Mouse (Mus musculus): Measurements from ENCODE around the gene Fbxo31. TPM values are rescaled to one million over a fixed set of nuclear protein-coding genes. Genes with fewer than 3 reads are reported as not detected.

The Fbxo31 gene
- polyA plus RNA-seq, 1 experiment from 2014 or later = 12.9 TPM

DNA sequence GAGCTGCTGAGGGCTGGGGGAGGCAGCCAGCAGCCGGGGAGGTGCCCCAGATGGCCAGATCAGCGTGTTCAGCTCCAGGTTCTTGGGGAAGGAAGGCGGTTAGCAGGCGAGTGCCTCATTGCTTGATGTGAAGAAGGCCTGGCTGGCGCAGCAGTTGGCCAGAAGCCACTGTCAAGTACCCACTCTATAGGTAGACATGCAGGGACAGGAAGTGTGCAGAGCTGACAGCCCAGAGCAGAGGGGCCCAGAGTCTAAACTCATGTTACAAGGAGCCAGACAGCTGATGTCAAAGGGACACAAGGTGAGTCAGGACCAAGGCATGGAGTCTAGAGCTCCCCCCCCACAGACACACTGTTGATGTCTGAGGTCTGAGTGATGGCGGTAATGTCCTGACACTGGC, 28.6 kb downstream of the Fbxo31 start:
- no peak overlapping the region for H3K27ac ChIP-seq (ENCODE audit: low read length)
- no peaks in the 10 kb centered on the region for H3K27me3 ChIP-seq (ENCODE audit: control insufficient read depth, insufficient read depth, low read depth, low read length)
- no peaks in the 10 kb centered on the region for H3K4me1 ChIP-seq (replicated peaks; ENCODE audit: control insufficient read depth, insufficient read depth, low read length)
- H3K4me2 ChIP-seq (ENCODE audit: low read depth, low read length) = no peak overlapping the region
- ATAC-seq (ENCODE audit: low read depth) = peak; percentile 36; the same call in 1 of the 2 replicates
- WGBS = 66% methylated on average over 6 of the region's 6 CpGs
- H3K9me3 ChIP-seq (ENCODE audit: control insufficient read depth, low read length) = no peaks in the 10 kb centered on the region
- peaks cover 27% of the 10 kb centered on the region for H3K36me3 ChIP-seq (ENCODE audit: control insufficient read depth, insufficient read depth, low read length)
- H3K9ac ChIP-seq (ENCODE audit: low read length) = no peak overlapping the region
- H3K4me3 ChIP-seq (ENCODE audit: low read length) = no peak overlapping the region

DNA sequence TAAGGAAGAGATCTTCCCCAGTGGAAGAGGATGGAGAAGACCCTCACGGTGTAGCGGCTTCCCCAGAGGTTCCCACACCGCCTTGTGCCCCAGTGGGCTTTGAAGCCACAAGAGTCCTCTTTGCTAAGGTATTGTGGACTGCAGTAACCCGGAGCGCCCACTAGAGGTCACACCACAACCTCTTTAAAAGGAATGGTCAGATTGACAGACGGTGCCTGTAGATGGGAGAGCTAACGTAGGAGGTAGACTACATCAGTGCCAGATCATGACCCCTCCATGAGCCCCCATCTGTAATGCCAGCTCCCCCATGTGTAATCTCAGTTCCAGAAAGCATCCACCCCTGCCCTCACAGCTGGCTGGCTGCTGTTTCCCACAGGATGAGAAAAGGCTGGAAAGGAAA, 31.5 kb downstream of the Fbxo31 start:
- WGBS = 5% methylated on average over 7 of the region's 7 CpGs
- Histone ChIP-seq H3K4me3 (ENCODE audit: low read length) (no peak overlapping the region), H3K4me2 (ENCODE audit: low read depth, low read length) (no peak overlapping the region), H3K27me3 (ENCODE audit: control insufficient read depth, insufficient read depth, low read depth, low read length) (no peaks in the 10 kb centered on the region), H3K4me1 (replicated peaks; ENCODE audit: control insufficient read depth, insufficient read depth, low read length) (no peaks in the 10 kb centered on the region), H3K9me3 (ENCODE audit: control insufficient read depth, low read length) (no peaks in the 10 kb centered on the region), H3K27ac (ENCODE audit: low read length) (no peak overlapping the region), H3K9ac (ENCODE audit: low read length) (no peak overlapping the region), H3K36me3 (ENCODE audit: control insufficient read depth, insufficient read depth, low read length) (peaks cover 6% of the 10 kb centered on the region)
- peak; percentile 21 for ATAC-seq (ENCODE audit: low read depth)

DNA sequence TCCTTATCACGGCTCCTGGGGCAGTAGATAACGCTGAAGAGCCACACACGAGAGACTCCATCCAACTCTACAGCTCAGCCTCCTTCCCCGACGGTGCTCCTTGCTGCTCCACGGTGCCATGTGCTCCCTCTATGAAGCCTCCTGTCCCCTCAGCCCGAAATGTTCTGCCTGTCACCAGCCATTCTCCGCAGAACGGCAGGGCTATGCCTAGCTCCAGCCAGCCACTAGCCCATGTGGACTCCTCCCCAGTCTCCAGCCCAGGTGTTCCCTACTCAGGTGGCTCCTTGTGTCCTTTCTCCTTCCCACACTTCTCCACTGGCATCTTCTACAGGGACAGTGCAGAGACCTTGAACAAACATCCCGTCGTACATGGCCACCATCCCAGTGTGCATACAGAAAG, 33.7 kb downstream of the Fbxo31 start:
- 56% methylated on average over 11 of the region's 11 CpGs for WGBS
- peaks cover 5% of the 10 kb centered on the region; the same call in 1 of the 2 replicates for H3K9me3 ChIP-seq (ENCODE audit: control insufficient read depth, low read length)
- H3K36me3 ChIP-seq (ENCODE audit: control insufficient read depth, insufficient read depth, low read length) = no peaks in the 10 kb centered on the region
- no peaks in the 10 kb centered on the region for H3K4me1 ChIP-seq (replicated peaks; ENCODE audit: control insufficient read depth, insufficient read depth, low read length)
- H3K4me2 ChIP-seq (ENCODE audit: low read depth, low read length) = no peak overlapping the region
- H3K9ac ChIP-seq (ENCODE audit: low read length) = no peak overlapping the region
- H3K4me3 ChIP-seq (ENCODE audit: low read length) = no peak overlapping the region
- ATAC-seq (ENCODE audit: low read depth) = no peak
- H3K27me3 ChIP-seq (ENCODE audit: control insufficient read depth, insufficient read depth, low read depth, low read length) = no peaks in the 10 kb centered on the region
- H3K27ac ChIP-seq (ENCODE audit: low read length) = no peak overlapping the region

DNA sequence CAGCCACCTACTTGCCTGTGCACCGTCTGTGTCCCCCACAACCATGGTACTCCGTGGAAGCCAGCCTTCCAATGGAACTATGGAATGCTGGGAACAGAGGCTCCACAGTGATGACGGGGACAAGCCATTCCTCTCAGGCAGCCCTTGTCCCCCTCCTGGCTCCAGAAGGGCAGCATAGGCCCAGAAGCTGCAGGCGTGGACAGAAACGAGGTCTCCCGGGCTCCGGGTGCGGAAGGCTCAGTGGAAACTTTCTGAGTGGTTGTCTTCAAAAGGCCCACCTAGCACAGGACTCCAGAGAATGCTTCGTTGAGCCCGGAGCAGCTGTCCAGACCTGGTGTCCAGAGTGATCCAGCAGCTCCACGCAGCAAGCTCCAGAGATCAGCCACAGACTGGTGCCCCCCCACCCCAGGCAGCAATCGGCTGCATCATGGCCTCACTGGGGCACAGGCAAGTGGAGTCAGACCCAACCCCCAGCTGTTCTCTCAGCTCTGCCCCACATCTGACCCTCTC, 34.3 kb downstream of the Fbxo31 start, which contains the start of gene 1700018B08Rik:
Gene 1700018B08Rik (minus strand): TSS at position 45 of the 510 bp plus-strand sequence.
- H3K9ac ChIP-seq (ENCODE audit: low read length) = no peak within 1 kb of the TSS
- WGBS = 81% methylated on average over 12 of the region's 12 CpGs
- no peaks in the 10 kb centered on the region for H3K4me1 ChIP-seq (replicated peaks; ENCODE audit: control insufficient read depth, insufficient read depth, low read length)
- H3K4me2 ChIP-seq (ENCODE audit: low read depth, low read length) = no peak within 1 kb of the TSS
- ATAC-seq (ENCODE audit: low read depth) = no peak
- no peaks in the 10 kb centered on the region for H3K36me3 ChIP-seq (ENCODE audit: control insufficient read depth, insufficient read depth, low read length)
- H3K27ac ChIP-seq (ENCODE audit: low read length) = no peak within 1 kb of the TSS
- peaks cover 5% of the 10 kb centered on the region; the same call in 1 of the 2 replicates for H3K9me3 ChIP-seq (ENCODE audit: control insufficient read depth, low read length)
- H3K4me3 ChIP-seq (ENCODE audit: low read length) = no peak within 1 kb of the TSS
- H3K27me3 ChIP-seq (ENCODE audit: control insufficient read depth, insufficient read depth, low read depth, low read length) = no peaks in the 10 kb centered on the region

DNA sequence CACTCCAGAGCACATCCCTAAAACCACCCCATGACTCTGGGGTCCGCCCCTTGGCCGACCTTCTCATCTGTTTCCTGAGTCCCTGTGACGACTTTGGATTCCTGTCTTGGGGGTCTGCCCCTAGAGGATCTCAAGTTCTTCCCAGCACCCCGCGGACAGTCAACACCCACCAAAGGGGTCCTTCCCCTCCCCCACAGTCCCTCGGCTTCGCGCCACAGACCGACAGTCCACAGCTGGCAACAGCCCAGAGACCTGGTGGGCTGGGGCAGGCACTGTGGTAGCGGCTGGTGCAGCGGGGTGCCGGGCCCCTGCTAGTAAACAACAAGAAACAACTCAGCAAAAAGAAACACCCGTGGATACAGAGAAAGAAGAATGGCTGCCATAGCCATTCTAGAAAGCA, 35.7 kb downstream of the Fbxo31 start:
- WGBS = 58% methylated on average over 13 of the region's 13 CpGs
- Histone ChIP-seq H3K27me3 (ENCODE audit: control insufficient read depth, insufficient read depth, low read depth, low read length) (no peaks in the 10 kb centered on the region), H3K36me3 (ENCODE audit: control insufficient read depth, insufficient read depth, low read length) (no peaks in the 10 kb centered on the region), H3K4me1 (replicated peaks; ENCODE audit: control insufficient read depth, insufficient read depth, low read length) (no peaks in the 10 kb centered on the region), H3K9me3 (ENCODE audit: control insufficient read depth, low read length) (peaks cover 5% of the 10 kb centered on the region; the same call in 1 of the 2 replicates), H3K4me3 (ENCODE audit: low read length) (no peak overlapping the region), H3K9ac (ENCODE audit: low read length) (no peak overlapping the region), H3K4me2 (ENCODE audit: low read depth, low read length) (no peak overlapping the region), H3K27ac (ENCODE audit: low read length) (no peak overlapping the region)
- no peak for ATAC-seq (ENCODE audit: low read depth)

GRCm38 (mm10) chr8:121541862-121542261, 36.7 kb downstream of the Fbxo31 start:
- no peak overlapping the region for H3K9ac ChIP-seq (ENCODE audit: low read length)
- 73% methylated on average over 19 of the region's 19 CpGs for WGBS
- no peaks in the 10 kb centered on the region for H3K36me3 ChIP-seq (ENCODE audit: control insufficient read depth, insufficient read depth, low read length)
- H3K4me1 ChIP-seq (replicated peaks; ENCODE audit: control insufficient read depth, insufficient read depth, low read length) = no peaks in the 10 kb centered on the region
- no peak overlapping the region for H3K4me2 ChIP-seq (ENCODE audit: low read depth, low read length)
- no peaks in the 10 kb centered on the region for H3K27me3 ChIP-seq (ENCODE audit: control insufficient read depth, insufficient read depth, low read depth, low read length)
- ATAC-seq (ENCODE audit: low read depth) = no peak
- H3K27ac ChIP-seq (ENCODE audit: low read length) = no peak overlapping the region
- no peak overlapping the region for H3K4me3 ChIP-seq (ENCODE audit: low read length)
- peaks cover 5% of the 10 kb centered on the region; the same call in 1 of the 2 replicates for H3K9me3 ChIP-seq (ENCODE audit: control insufficient read depth, low read length)

DNA sequence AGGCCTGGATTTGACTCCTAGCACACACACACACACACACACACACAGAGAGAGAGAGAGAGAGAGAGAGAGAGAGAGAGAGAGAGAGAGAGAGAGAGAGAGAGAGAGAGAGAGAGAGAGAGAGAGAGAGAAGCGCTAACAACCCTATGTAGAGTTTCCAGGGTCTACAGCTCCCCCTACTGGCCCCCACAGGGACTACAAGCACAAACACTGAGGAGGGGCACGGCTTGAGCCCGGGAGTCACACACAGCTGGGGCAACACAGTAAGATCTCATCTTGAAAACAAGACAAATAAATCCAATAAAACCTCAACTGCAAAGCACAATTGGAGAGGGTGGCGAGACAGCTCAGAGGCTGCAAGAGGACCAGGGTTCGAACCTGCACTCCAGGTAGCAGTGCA, 46.2 kb downstream of the Fbxo31 start:
- no peak overlapping the region for H3K9ac ChIP-seq (ENCODE audit: low read length)
- WGBS = 45% methylated on average over 5 of the region's 5 CpGs
- H3K36me3 ChIP-seq (ENCODE audit: control insufficient read depth, insufficient read depth, low read length) = no peaks in the 10 kb centered on the region
- no peak for ATAC-seq (ENCODE audit: low read depth)
- H3K27me3 ChIP-seq (ENCODE audit: control insufficient read depth, insufficient read depth, low read depth, low read length) = peaks cover 5% of the 10 kb centered on the region; the same call in 1 of the 2 replicates
- H3K4me2 ChIP-seq (ENCODE audit: low read depth, low read length) = no peak overlapping the region
- no peak overlapping the region for H3K27ac ChIP-seq (ENCODE audit: low read length)
- H3K9me3 ChIP-seq (ENCODE audit: control insufficient read depth, low read length) = no peaks in the 10 kb centered on the region
- H3K4me1 ChIP-seq (replicated peaks; ENCODE audit: control insufficient read depth, insufficient read depth, low read length) = peaks cover 11% of the 10 kb centered on the region
- H3K4me3 ChIP-seq (ENCODE audit: low read length) = no peak overlapping the region

DNA sequence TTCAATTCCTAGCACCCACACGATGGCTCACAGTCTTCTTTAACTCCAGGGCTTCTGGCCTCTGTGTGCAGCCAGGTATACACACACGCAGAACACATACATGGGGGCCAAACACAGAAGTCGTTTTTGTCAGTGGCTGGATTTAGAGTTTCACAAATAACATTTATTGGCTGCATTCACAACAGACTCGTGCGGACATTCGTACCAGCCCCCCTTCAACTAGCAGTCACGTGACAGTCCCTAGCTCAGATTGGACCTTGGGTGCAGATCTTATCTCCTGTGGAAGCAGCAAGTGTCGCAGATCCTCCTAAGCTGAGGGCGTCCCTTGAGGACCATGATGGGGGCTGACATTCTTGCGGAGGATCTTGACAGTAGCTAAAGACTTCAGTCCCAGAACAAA, 48.0 kb downstream of the Fbxo31 start:
- 62% methylated on average over 10 of the region's 10 CpGs for WGBS
- H3K9ac ChIP-seq (ENCODE audit: low read length) = no peak overlapping the region
- H3K27ac ChIP-seq (ENCODE audit: low read length) = no peak overlapping the region
- H3K27me3 ChIP-seq (ENCODE audit: control insufficient read depth, insufficient read depth, low read depth, low read length) = peaks cover 5% of the 10 kb centered on the region; the same call in 1 of the 2 replicates
- H3K36me3 ChIP-seq (ENCODE audit: control insufficient read depth, insufficient read depth, low read length) = no peaks in the 10 kb centered on the region
- H3K9me3 ChIP-seq (ENCODE audit: control insufficient read depth, low read length) = no peaks in the 10 kb centered on the region
- H3K4me2 ChIP-seq (ENCODE audit: low read depth, low read length) = no peak overlapping the region
- no peak overlapping the region for H3K4me3 ChIP-seq (ENCODE audit: low read length)
- ATAC-seq (ENCODE audit: low read depth) = no peak
- H3K4me1 ChIP-seq (replicated peaks; ENCODE audit: control insufficient read depth, insufficient read depth, low read length) = peaks cover 17% of the 10 kb centered on the region

DNA sequence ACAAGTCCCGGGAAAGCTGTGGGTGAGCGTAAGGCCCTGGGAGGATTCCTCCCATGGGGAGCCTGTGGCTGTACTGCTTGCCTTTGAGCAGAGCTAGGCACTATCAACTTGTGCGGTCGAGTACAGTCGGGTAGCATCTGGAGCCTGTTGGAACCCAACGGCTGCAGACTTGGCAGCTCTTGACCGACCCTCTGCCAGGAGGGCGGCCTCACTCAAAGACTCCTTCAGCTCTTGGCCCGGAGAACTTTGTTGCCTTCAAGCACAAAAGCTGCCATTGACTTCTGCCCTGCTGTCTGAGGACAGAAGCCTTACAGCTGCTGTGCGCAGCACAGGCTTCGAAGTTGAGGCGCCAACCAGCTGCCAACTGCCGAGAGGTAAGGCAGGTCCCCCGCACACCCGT, 49.8 kb downstream of the Fbxo31 start:
- H3K27ac ChIP-seq (ENCODE audit: low read length) = peak overlapping the region; percentile 86
- no peaks in the 10 kb centered on the region for H3K36me3 ChIP-seq (ENCODE audit: control insufficient read depth, insufficient read depth, low read length)
- H3K9me3 ChIP-seq (ENCODE audit: control insufficient read depth, low read length) = no peaks in the 10 kb centered on the region
- H3K4me3 ChIP-seq (ENCODE audit: low read length) = no peak overlapping the region
- 50% methylated on average over 15 of the region's 15 CpGs for WGBS
- ATAC-seq (ENCODE audit: low read depth) = peak; percentile 85
- no peak overlapping the region for H3K9ac ChIP-seq (ENCODE audit: low read length)
- peaks cover 5% of the 10 kb centered on the region; the same call in 1 of the 2 replicates for H3K27me3 ChIP-seq (ENCODE audit: control insufficient read depth, insufficient read depth, low read depth, low read length)
- no peak overlapping the region; the same call in 1 of the 2 replicates for H3K4me2 ChIP-seq (ENCODE audit: low read depth, low read length)
- H3K4me1 ChIP-seq (replicated peaks; ENCODE audit: control insufficient read depth, insufficient read depth, low read length) = peaks cover 22% of the 10 kb centered on the region

Data from lung, embryonic 16.5 days (tissue).